Comparison of ENCODE assay signal across 15 mouse cellular contexts in the genomic region with DNA sequence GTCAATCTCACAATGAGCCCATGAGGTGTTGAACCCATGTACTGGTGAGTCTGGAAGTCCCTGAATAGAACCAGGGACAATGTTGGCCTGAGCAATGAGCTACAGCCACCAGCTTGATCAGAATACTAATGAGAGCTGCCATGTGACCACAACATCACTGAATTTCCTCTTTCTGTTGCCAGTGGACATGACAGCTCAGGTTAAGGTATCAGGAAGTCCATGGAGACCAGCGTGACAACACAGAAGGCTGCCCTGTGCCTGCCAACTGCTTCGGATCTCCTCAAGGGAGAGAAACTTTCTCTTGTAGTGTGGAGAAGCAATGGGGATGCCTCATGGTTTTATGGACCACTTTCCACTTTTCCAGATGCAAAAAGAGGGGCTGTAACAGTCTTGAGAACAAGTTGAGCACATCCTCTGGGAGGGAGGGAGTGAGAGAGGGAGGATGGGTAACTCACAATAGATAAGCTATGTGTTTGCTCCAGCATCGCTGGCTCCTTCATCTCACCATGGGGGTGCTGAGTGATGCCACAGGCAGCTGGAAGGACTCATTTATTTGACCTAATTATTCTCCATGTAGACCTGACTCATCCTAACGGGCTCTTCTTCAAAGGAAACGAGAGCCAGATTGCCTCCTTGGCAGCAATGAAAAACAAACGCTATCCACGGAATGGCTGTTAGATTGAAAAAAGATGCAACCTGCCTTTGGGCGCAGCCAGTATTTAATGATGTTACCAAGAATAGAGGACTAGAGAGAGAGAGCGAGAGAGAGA.
DNase-seq lines count a peak whose midpoint lies in the region; ATAC-seq and TF ChIP-seq lines count a peak whose summit lies in the region.
"Had no signal": no experiment of that assay in that cellular context is flagged by ENCODE, and none has a peak within 500 bp of the region (broad histone marks: within the 10 kb centered on the region; RNA-seq: fewer than 3 reads in every experiment).

No protein-coding gene starts in this region.

- H3K27me3 ChIP-seq in cerebellum, adult 2 months (ENCODE audit: control insufficient read depth, insufficient read depth, low read length) = no peaks in the 10 kb centered on the region
- H3K27me3 ChIP-seq: forebrain, embryonic 13.5 days; megakaryocyte, embryonic 14.5 days; Patski had no signal

- 14% methylated on average over 9 of the region's 9 CpGs for WGBS in cerebellum, adult 2 months

- no peaks in the 10 kb centered on the region; the same call in 1 of the 2 replicates for H3K4me1 ChIP-seq in cerebellum, adult 2 months (ENCODE audit: control insufficient read depth, insufficient read depth, low read length)
- H3K4me1 ChIP-seq: forebrain, embryonic 13.5 days; megakaryocyte, embryonic 14.5 days had no signal

- H3K4me3 ChIP-seq in cerebellum, adult 2 months (replicated peaks; ENCODE audit: insufficient read depth, low read depth, low read length) = no peak overlapping the region
- H3K4me3 ChIP-seq: forebrain, embryonic 13.5 days; heart, adult 2 months; megakaryocyte, embryonic 14.5 days had no signal

- no peak for TF ChIP-seq CTCF in cerebellum, adult 2 months (IDR thresholded peaks at IDR 0.05; ENCODE audit: borderline replicate concordance, insufficient read depth, low read depth, low read length)

- DNase-seq in cerebellum, adult 2 months = peak; percentile 28 to 51
- DNase-seq in cerebellum, adult 11 months = no peak
- peak; percentile 20 to 27 for DNase-seq in left cerebral cortex, adult 9 months (ENCODE audit: low spot score in 2 of 2)
- no peak for DNase-seq in left cerebral cortex, postnatal 10 days (ENCODE audit: extremely low spot score in 1 of 2, low spot score in 2 of 2)
- peak; percentile 77 for DNase-seq in brain, adult 2 months (ENCODE audit: low read depth, low spot score)
- peak; percentile 22 to 39 for DNase-seq in layer of hippocampus, postnatal 10 days (ENCODE audit: low spot score in 2 of 2)
- DNase-seq in spleen, adult 18-20 months = no peak
- DNase-seq: heart, postnatal 4 days; kidney, adult 8-10 months had no signal

- intact Hi-C loops in left cerebral cortex, postnatal 10 days (cut with DNase I) = no loop called here

- no peak for ATAC-seq in CD4-positive, CD25-positive, alpha-beta regulatory T cell, adult 4 months
- ATAC-seq: forebrain, embryonic 13.5 days; Patski had no signal

- no peak for TF ChIP-seq POLR2A in cerebellum, adult 2 months (IDR thresholded peaks at IDR 0.05; ENCODE audit: borderline replicate concordance, insufficient read depth, low read length)

- no peak overlapping the region for H3K27ac ChIP-seq in cerebellum, adult 2 months (ENCODE audit: insufficient read depth, low read length)
- H3K27ac ChIP-seq: forebrain, embryonic 13.5 days; heart, adult 2 months; liver, embryonic 14.5 days had no signal

Comparison
In these comparisons a context has a peak if more than half of its experiments do, and no peak if none do; other contexts are left out.
1. DNase-seq: peak in cerebellum, adult 2 months (2 of 2), left cerebral cortex, adult 9 months (2 of 2), brain, adult 2 months (single experiment) and layer of hippocampus, postnatal 10 days (2 of 2); none in cerebellum, adult 11 months (single experiment), left cerebral cortex, postnatal 10 days (0 of 2) and spleen, adult 18-20 months (0 of 2).